Mouse (Mus musculus): ENCODE data around the gene Zfp36l2. TPM values are rescaled to one million over a fixed set of nuclear protein-coding genes. Genes with fewer than 3 reads are reported as not detected.

The Zfp36l2 gene
- polyA plus RNA-seq, 1 experiment from 2014 or later: 21.3 TPM

DNA sequence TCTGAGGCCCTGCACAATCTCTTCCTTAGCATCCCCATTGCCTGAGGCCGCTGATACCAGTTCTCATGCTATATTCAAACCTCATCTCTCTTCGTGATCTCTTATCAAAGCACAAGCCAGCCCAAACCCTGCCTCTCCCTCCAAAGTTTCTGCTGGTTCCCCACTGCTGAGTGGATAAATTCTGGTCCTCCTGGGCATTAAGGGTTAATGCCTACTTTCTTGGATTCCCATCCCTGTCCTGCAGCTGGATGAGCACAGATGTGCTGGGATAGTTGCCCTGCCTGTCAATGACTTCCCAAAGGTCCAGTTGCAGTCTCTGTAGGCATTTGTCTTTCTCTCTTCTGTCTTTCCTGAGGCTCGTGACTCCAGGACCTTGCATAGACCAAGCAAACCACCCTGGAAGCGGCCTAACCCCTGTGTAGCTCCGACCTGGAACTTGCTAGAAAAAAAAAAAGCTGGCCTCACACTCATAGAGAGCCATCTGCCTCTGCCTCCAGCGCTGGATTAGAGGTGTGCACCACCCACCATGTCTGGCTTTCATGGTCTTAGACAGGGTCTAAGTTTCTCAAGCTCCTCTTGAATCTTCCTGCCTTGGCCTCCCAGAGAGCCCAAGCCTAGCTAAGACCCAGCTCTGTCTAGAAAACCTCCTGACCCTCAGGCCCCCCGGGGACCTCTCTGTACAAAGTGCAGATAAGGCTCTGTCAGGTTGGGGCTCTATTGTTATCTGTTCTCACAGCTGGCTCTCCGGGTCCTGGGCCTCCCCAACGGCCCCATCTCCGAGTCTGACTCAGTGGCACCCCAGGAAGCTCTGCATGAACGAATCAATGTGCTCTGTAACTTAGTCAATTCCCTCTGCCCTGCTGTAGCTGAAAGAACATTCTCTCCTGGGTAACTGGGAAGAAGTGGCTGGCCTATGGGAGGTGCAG, 40.3 kb downstream of the Zfp36l2 start:
- peak overlapping the region; percentile 21; the same call in 1 of the 2 replicates for H3K9ac ChIP-seq
- no peaks in the 10 kb centered on the region for H3K36me3 ChIP-seq
- no peaks in the 10 kb centered on the region for H3K27me3 ChIP-seq
- H3K4me3 ChIP-seq: no peak overlapping the region
- ATAC-seq (ENCODE audit: insufficient number of reproducible peaks, insufficient read depth, low FRiP score, low TSS enrichment, low read depth): no peak
- no peak overlapping the region for H3K4me2 ChIP-seq
- H3K4me1 ChIP-seq: peaks cover 59% of the 10 kb centered on the region
- WGBS: 58% methylated on average over 11 of the region's 11 CpGs
- peak overlapping the region; percentile 40; the same call in 1 of the 2 replicates for H3K27ac ChIP-seq
- no peaks in the 10 kb centered on the region for H3K9me3 ChIP-seq

DNA sequence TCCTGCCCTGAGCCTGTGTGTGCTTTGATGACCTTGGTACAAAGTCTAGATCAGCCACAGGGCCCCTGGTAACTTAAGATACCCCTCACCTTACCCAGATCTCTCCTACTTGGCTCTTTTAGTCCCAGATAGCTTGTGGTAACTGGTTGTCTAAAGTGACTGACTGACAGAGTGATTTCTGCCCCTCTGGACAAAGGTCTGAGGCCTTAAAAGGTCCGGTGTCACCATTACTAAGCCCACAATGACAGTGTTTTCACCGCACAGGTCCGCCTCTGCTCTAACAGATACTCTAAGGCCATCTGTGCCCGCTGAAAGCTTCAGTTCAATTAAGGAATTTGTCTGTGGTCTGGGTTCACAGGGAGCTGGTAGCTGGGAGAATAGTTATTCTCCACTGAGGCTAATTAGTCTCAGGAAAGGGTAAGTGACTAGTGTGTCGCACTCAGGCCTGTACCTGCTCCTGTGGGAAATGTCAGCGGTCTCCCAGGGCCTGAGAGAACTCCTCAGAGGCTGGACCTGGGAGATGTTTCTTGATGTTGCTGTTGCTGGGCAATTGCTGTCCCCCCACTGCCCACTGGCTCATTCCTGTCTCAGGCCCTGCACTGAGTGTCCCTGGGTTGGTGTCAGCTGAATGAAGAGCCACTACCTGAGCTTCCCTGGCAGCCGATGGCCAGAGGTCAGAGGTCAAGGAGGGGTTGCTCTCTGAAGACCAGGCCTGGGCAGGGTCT, 41.1 kb downstream of the Zfp36l2 start:
- 38% methylated on average over 7 of the region's 7 CpGs for WGBS
- Histone ChIP-seq H3K36me3 (no peaks in the 10 kb centered on the region), H3K9me3 (no peaks in the 10 kb centered on the region), H3K4me1 (peaks cover 63% of the 10 kb centered on the region), H3K27ac (peak overlapping the region; percentile 40), H3K27me3 (no peaks in the 10 kb centered on the region), H3K4me2 (no peak overlapping the region), H3K4me3 (no peak overlapping the region), H3K9ac (peak overlapping the region; percentile 21; the same call in 1 of the 2 replicates)
- no peak for ATAC-seq (ENCODE audit: insufficient number of reproducible peaks, insufficient read depth, low FRiP score, low TSS enrichment, low read depth)

- no peak overlapping the region for H3K4me3 ChIP-seq
- H3K4me1 ChIP-seq: peaks cover 64% of the 10 kb centered on the region
- peak overlapping the region; percentile 40 for H3K27ac ChIP-seq
- no peak for ATAC-seq (ENCODE audit: insufficient number of reproducible peaks, insufficient read depth, low FRiP score, low TSS enrichment, low read depth)
- H3K36me3 ChIP-seq: no peaks in the 10 kb centered on the region
- 0 out of 2 replicates have a peak overlapping the region, but pooled peaks have one; percentile 7 for H3K9ac ChIP-seq
- H3K4me2 ChIP-seq: no peak overlapping the region; the same call in 1 of the 2 replicates
- no peaks in the 10 kb centered on the region for H3K27me3 ChIP-seq
- WGBS: 13% methylated on average over 10 of the region's 10 CpGs
- H3K9me3 ChIP-seq: no peaks in the 10 kb centered on the region
Measured at GRCm38 (mm10) chr17:84145826-84146287, 41.9 kb downstream of the Zfp36l2 start.

- no peak for ATAC-seq (ENCODE audit: insufficient number of reproducible peaks, insufficient read depth, low FRiP score, low TSS enrichment, low read depth)
- H3K9ac ChIP-seq: no peak overlapping the region
- no peaks in the 10 kb centered on the region for H3K36me3 ChIP-seq
- 77% methylated on average over 5 of the region's 5 CpGs for WGBS
- H3K4me3 ChIP-seq: no peak overlapping the region
- no peaks in the 10 kb centered on the region for H3K27me3 ChIP-seq
- peaks cover 66% of the 10 kb centered on the region for H3K4me1 ChIP-seq
- H3K27ac ChIP-seq: peak overlapping the region; percentile 40
- H3K4me2 ChIP-seq: no peak overlapping the region
- H3K9me3 ChIP-seq: no peaks in the 10 kb centered on the region
Measured at GRCm38 (mm10) chr17:84144762-84145599, 42.8 kb downstream of the Zfp36l2 start.

GRCm38 (mm10) chr17:84144130-84144529, 43.6 kb downstream of the Zfp36l2 start:
- peaks cover 58% of the 10 kb centered on the region for H3K4me1 ChIP-seq
- no peaks in the 10 kb centered on the region for H3K36me3 ChIP-seq
- no peak overlapping the region for H3K27ac ChIP-seq
- H3K9ac ChIP-seq: no peak overlapping the region
- H3K27me3 ChIP-seq: no peaks in the 10 kb centered on the region
- ATAC-seq (ENCODE audit: insufficient number of reproducible peaks, insufficient read depth, low FRiP score, low TSS enrichment, low read depth): no peak
- 87% methylated on average over 3 of the region's 3 CpGs for WGBS
- H3K4me2 ChIP-seq: no peak overlapping the region
- H3K4me3 ChIP-seq: no peak overlapping the region
- no peaks in the 10 kb centered on the region for H3K9me3 ChIP-seq

GRCm38 (mm10) chr17:84143219-84143844, 44.4 kb downstream of the Zfp36l2 start:
- Histone ChIP-seq H3K9ac (no peak overlapping the region), H3K36me3 (no peaks in the 10 kb centered on the region), H3K27ac (no peak overlapping the region), H3K27me3 (no peaks in the 10 kb centered on the region), H3K4me2 (no peak overlapping the region), H3K9me3 (no peaks in the 10 kb centered on the region), H3K4me3 (no peak overlapping the region), H3K4me1 (peaks cover 50% of the 10 kb centered on the region)
- WGBS: 58% methylated on average over 12 of the region's 12 CpGs
- ATAC-seq (ENCODE audit: insufficient number of reproducible peaks, insufficient read depth, low FRiP score, low TSS enrichment, low read depth): no peak

- peaks cover 40% of the 10 kb centered on the region for H3K4me1 ChIP-seq
- no peaks in the 10 kb centered on the region for H3K36me3 ChIP-seq
- H3K27me3 ChIP-seq: no peaks in the 10 kb centered on the region
- H3K9ac ChIP-seq: no peak overlapping the region
- H3K4me2 ChIP-seq: no peak overlapping the region
- ATAC-seq (ENCODE audit: insufficient number of reproducible peaks, insufficient read depth, low FRiP score, low TSS enrichment, low read depth): no peak
- WGBS: 85% methylated on average over 6 of the region's 6 CpGs
- 0 out of 2 replicates have a peak overlapping the region, but pooled peaks have one; percentile 33 for H3K27ac ChIP-seq
- no peaks in the 10 kb centered on the region for H3K9me3 ChIP-seq
- H3K4me3 ChIP-seq: no peak overlapping the region
Measured at GRCm38 (mm10) chr17:84141691-84142090, 46.1 kb downstream of the Zfp36l2 start.

GRCm38 (mm10) chr17:84140822-84141507, 46.8 kb downstream of the Zfp36l2 start:
- H3K4me3 ChIP-seq: no peak overlapping the region
- peaks cover 34% of the 10 kb centered on the region for H3K4me1 ChIP-seq
- no peaks in the 10 kb centered on the region for H3K9me3 ChIP-seq
- H3K4me2 ChIP-seq: no peak overlapping the region
- ATAC-seq (ENCODE audit: insufficient number of reproducible peaks, insufficient read depth, low FRiP score, low TSS enrichment, low read depth): no peak
- 0 out of 2 replicates have a peak overlapping the region, but pooled peaks have one; percentile 33 for H3K27ac ChIP-seq
- H3K9ac ChIP-seq: no peak overlapping the region
- H3K36me3 ChIP-seq: no peaks in the 10 kb centered on the region
- WGBS: 81% methylated on average over 10 of the region's 10 CpGs
- H3K27me3 ChIP-seq: no peaks in the 10 kb centered on the region

DNA sequence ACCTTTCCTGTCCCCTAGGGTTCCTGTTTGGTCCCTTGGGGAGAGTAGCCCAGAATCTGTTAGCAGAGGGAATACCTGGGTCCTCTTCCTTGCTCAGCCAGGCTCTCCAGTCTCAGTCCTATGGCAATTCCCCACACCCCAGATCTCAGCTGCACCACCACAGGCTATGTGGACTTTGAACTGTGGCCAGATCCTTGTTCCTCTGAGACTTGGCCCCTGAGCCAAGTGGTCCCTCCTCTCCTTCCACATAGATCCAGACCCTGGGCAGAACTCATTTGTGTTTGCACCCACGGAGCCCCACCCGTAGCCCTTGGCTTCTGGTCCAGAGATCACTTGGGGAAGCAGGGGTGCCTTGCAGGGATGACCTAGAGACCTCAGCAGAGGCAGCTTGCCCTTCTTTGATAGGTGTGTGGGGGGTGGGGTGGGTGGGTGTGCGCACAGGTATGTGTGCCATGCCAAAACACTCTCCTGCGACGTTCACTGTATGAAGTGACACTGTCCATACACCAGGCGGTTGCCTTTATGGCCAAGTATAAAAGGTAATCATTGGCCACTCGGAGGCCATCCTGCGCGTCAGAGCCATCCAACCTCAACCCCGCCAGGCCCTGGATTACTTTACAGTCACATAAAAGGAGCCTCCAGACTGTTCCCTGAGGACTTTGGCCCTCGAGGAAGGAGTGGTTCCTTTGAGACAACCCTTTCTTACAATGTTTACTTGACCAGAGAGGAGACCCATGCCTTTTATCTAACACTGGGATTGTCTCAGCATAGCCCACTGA, 50.2 kb downstream of the Zfp36l2 start:
- Histone ChIP-seq H3K9ac (no peak overlapping the region), H3K9me3 (no peaks in the 10 kb centered on the region), H3K4me3 (no peak overlapping the region), H3K27me3 (no peaks in the 10 kb centered on the region), H3K4me2 (no peak overlapping the region), H3K36me3 (no peaks in the 10 kb centered on the region), H3K27ac (no peak overlapping the region), H3K4me1 (peaks cover 13% of the 10 kb centered on the region; the same call in 1 of the 2 replicates)
- no peak for ATAC-seq (ENCODE audit: insufficient number of reproducible peaks, insufficient read depth, low FRiP score, low TSS enrichment, low read depth)
- 84% methylated on average over 11 of the region's 11 CpGs for WGBS

Data from embryonic facial prominence, embryonic 13.5 days (tissue).